Mouse (Mus musculus): ENCODE measurements around the gene Ric3. TPM values are rescaled to one million over a fixed set of nuclear protein-coding genes. Genes with fewer than 3 reads are reported as not detected.

The Ric3 gene
- total and polyA plus RNA-seq, 2 experiments from 2014 or later, result 42.1 to 65.0 TPM

DNA sequence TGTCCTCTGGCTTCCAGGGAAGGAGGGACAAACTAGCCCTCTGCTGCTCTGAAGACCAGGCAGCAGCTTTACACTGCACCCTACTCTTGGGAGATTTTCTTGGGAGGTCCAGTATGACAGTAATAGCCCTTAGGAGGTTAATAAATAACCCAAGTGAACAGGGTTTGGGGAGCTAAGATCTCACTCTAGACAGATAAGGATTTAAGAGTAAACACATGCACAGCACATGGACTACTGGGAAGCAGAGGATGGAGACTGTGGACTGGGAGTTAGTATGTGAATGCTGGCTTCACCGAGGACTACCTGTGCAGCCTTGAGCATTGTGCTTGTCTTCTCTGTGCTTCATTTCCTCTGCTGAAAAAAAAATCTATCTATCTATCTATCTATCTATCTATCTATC, 73.9 kb downstream of the Ric3 start:
- Histone ChIP-seq H3K27ac (ENCODE audit: low read depth, low read length) (no peak overlapping the region), H3K36me3 (ENCODE audit: insufficient read depth, low read length) (no peaks in the 10 kb centered on the region), H3K4me3 (ENCODE audit: low read depth, low read length) (no peak overlapping the region), H3K9ac (replicated peaks; ENCODE audit: low read length, poor library complexity, severe bottlenecking) (no peak overlapping the region), H3K9me3 (ENCODE audit: low read length) (no peaks in the 10 kb centered on the region), H3K4me2 (ENCODE audit: low read depth, low read length, poor library complexity, severe bottlenecking) (no peak overlapping the region), H3K4me1 (ENCODE audit: insufficient read depth, low read length) (peaks cover 17% of the 10 kb centered on the region; the same call in 1 of the 2 replicates), H3K27me3 (ENCODE audit: insufficient read depth, low read length) (no peaks in the 10 kb centered on the region)
- DNase-seq (ENCODE audit: low spot score) (no peak), ATAC-seq (ENCODE audit: low FRiP score) (no peak)
- TF ChIP-seq CTCF (IDR thresholded peaks at IDR 0.05), result no peak
- 89% methylated on average over 1 of the region's 1 CpGs for WGBS

DNA sequence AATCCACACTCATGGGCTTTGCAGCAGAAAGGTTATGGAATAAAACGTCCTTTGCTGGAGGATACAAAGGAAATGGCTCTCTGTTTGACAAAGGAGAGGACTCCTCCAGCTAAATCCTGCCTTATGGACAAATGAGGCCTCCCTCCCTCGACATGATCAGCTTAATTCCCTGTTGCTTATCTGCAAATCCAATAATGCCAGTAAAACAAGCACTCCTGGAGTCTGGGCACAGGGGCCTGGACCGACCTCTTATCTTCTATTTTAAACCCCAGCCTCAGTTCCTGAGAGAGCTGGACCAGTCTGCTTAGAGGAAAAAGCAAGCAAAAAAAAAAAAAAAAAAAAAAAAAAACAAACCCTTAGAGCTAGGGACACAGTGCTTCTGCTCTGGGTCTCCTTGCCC, 79.5 kb downstream of the Ric3 start:
- WGBS, result 6% methylated on average over 3 of the region's 3 CpGs

DNA sequence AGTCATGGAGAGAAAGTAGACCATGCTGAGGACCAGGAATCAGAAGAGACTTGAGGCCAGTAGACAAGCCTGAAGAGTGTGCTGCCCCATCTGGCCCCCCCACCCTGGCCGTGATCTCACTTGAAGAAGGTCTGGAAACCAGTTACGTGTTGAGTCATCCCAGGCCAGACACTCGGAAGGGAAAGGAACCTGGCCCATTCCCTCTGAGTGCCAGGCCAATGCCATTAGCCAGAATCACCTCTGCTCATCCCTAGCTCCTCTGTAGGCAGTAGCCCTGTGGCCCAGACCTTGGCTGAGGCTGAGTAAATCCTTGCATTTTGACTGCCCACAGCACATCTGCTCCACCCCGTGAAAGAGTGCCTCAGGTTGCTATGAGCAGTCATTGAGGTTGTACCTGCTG, 81.2 kb downstream of the Ric3 start:
- Histone ChIP-seq H3K9ac (replicated peaks; ENCODE audit: low read length, poor library complexity, severe bottlenecking) (no peak overlapping the region), H3K4me2 (ENCODE audit: low read depth, low read length, poor library complexity, severe bottlenecking) (no peak overlapping the region), H3K27ac (ENCODE audit: low read depth, low read length) (no peak overlapping the region), H3K27me3 (ENCODE audit: insufficient read depth, low read length) (no peaks in the 10 kb centered on the region), H3K4me3 (ENCODE audit: low read depth, low read length) (no peak overlapping the region), H3K36me3 (ENCODE audit: insufficient read depth, low read length) (no peaks in the 10 kb centered on the region), H3K9me3 (ENCODE audit: low read length) (no peaks in the 10 kb centered on the region), H3K4me1 (ENCODE audit: insufficient read depth, low read length) (no peaks in the 10 kb centered on the region)
- no peak for DNase-seq (ENCODE audit: low spot score)
- 76% methylated on average over 4 of the region's 4 CpGs for WGBS
- no peak; the same call in 1 of the 2 replicates for ATAC-seq (ENCODE audit: low FRiP score)
- no peak for TF ChIP-seq CTCF (IDR thresholded peaks at IDR 0.05)

More for the DNA sequence above, 79.5 kb downstream of the Ric3 start:
- H3K27me3 ChIP-seq (ENCODE audit: insufficient read depth, low read length), result no peaks in the 10 kb centered on the region
- no peak overlapping the region for H3K9ac ChIP-seq (replicated peaks; ENCODE audit: low read length, poor library complexity, severe bottlenecking)
- no peak overlapping the region for H3K4me2 ChIP-seq (ENCODE audit: low read depth, low read length, poor library complexity, severe bottlenecking)
- no peak overlapping the region for H3K27ac ChIP-seq (ENCODE audit: low read depth, low read length)
- TF ChIP-seq CTCF (IDR thresholded peaks at IDR 0.05), result no peak
- no peak for ATAC-seq (ENCODE audit: low FRiP score)
- no peak overlapping the region for H3K4me3 ChIP-seq (ENCODE audit: low read depth, low read length)
- H3K9me3 ChIP-seq (ENCODE audit: low read length), result no peaks in the 10 kb centered on the region
- H3K36me3 ChIP-seq (ENCODE audit: insufficient read depth, low read length), result no peaks in the 10 kb centered on the region
- DNase-seq (ENCODE audit: low spot score), result no peak
- no peaks in the 10 kb centered on the region for H3K4me1 ChIP-seq (ENCODE audit: insufficient read depth, low read length)

DNA sequence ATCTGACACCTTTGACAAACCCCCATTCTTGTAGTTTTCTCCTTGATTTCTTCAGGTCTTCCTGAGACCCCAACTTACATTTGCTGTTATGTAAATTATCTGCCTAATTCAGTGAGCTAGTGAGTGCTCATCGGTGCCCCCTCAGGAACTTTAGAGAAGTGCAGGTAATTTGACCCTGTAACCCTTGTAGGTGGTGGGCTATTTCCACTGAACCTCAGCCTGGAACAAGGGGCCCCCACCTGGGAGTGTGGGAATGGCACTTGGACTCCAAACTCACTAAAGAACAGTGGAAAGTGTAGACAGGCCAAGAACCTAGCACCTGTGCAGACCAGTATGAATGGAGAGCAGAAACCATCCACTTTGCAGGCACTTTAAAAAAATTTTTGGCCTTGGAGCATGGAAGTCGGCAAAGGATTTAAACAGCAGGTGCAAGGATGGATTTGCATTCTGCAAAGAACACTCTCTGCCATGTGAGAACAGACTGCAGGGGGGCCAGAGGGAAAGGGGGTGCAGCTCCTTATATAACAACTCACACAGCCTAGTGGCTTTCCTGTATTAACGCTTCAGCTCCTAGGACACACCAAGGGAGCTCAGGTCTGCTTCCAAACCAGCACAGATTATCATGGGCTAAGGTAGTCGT, 82.7 kb downstream of the Ric3 start:
- ATAC-seq (ENCODE audit: low FRiP score) (no peak), DNase-seq (ENCODE audit: low spot score) (peak; percentile 41)
- 40% methylated on average over 4 of the region's 4 CpGs for WGBS
- no peaks in the 10 kb centered on the region for H3K9me3 ChIP-seq (ENCODE audit: low read length)
- no peak overlapping the region for H3K4me2 ChIP-seq (ENCODE audit: low read depth, low read length, poor library complexity, severe bottlenecking)
- H3K36me3 ChIP-seq (ENCODE audit: insufficient read depth, low read length), result no peaks in the 10 kb centered on the region
- H3K4me1 ChIP-seq (ENCODE audit: insufficient read depth, low read length), result no peaks in the 10 kb centered on the region
- peak; percentile 72 for TF ChIP-seq CTCF (IDR thresholded peaks at IDR 0.05)
- no peak overlapping the region for H3K9ac ChIP-seq (replicated peaks; ENCODE audit: low read length, poor library complexity, severe bottlenecking)
- H3K27me3 ChIP-seq (ENCODE audit: insufficient read depth, low read length), result no peaks in the 10 kb centered on the region
- no peak overlapping the region for H3K4me3 ChIP-seq (ENCODE audit: low read depth, low read length)
- H3K27ac ChIP-seq (ENCODE audit: low read depth, low read length), result no peak overlapping the region

DNA sequence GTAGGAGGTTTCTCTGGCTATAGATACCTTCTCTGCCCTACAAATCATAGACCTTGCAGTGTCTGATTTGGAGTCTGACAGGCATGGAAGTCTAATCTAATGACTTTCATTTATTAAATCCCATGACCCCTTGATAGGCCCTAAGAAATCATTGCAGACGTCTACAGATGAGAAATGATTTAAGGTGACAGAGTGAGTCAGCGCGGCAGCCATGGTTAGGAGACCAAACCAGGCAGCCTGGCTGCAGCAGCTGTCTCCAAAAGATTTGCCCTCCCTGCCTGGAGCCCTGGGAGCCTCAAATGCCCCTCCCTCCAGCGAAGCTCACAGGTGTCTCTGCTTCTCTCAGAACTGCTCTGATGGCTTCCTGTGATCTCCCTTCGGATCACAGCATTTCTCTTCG, 87.0 kb downstream of the Ric3 start:
- Histone ChIP-seq H3K27ac (ENCODE audit: low read depth, low read length) (no peak overlapping the region), H3K36me3 (ENCODE audit: insufficient read depth, low read length) (no peaks in the 10 kb centered on the region), H3K4me1 (ENCODE audit: insufficient read depth, low read length) (no peaks in the 10 kb centered on the region), H3K4me3 (ENCODE audit: low read depth, low read length) (no peak overlapping the region), H3K9me3 (ENCODE audit: low read length) (no peaks in the 10 kb centered on the region), H3K27me3 (ENCODE audit: insufficient read depth, low read length) (no peaks in the 10 kb centered on the region), H3K4me2 (ENCODE audit: low read depth, low read length, poor library complexity, severe bottlenecking) (no peak overlapping the region), H3K9ac (replicated peaks; ENCODE audit: low read length, poor library complexity, severe bottlenecking) (no peak overlapping the region)
- ATAC-seq (ENCODE audit: low FRiP score) (no peak), DNase-seq (ENCODE audit: low spot score) (no peak)
- no peak for TF ChIP-seq CTCF (IDR thresholded peaks at IDR 0.05)
- 72% methylated on average over 6 of the region's 6 CpGs for WGBS

DNA sequence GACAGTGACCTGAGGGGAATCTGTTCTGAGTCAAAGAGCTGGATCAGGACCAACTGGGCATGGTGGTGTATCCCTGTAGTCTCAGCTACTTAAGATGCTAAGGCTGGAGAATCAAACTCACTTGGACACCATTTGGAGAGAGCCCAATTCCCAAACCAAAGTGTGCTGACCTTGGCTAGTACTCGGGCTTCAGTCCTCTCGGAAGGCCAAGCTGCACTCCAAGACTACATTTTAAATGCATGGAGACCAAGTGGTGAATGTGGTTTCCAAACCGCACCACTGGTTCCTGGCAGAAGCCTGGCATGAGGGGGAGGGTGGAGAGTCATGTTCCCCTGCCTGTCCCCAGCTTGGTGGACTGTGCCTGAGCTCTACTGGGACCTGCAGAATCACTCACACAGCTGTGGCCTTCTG, 89.2 kb downstream of the Ric3 start:
- no peaks in the 10 kb centered on the region for H3K27me3 ChIP-seq (ENCODE audit: insufficient read depth, low read length)
- TF ChIP-seq CTCF (IDR thresholded peaks at IDR 0.05), result no peak
- H3K4me2 ChIP-seq (ENCODE audit: low read depth, low read length, poor library complexity, severe bottlenecking), result no peak overlapping the region
- H3K27ac ChIP-seq (ENCODE audit: low read depth, low read length), result no peak overlapping the region
- no peak overlapping the region for H3K9ac ChIP-seq (replicated peaks; ENCODE audit: low read length, poor library complexity, severe bottlenecking)
- DNase-seq (ENCODE audit: low spot score) (peak; percentile 51), ATAC-seq (ENCODE audit: low FRiP score) (no peak)
- WGBS, result 92% methylated on average over 3 of the region's 3 CpGs
- no peaks in the 10 kb centered on the region for H3K36me3 ChIP-seq (ENCODE audit: insufficient read depth, low read length)
- H3K4me3 ChIP-seq (ENCODE audit: low read depth, low read length), result no peak overlapping the region
- no peaks in the 10 kb centered on the region for H3K4me1 ChIP-seq (ENCODE audit: insufficient read depth, low read length)
- no peaks in the 10 kb centered on the region for H3K9me3 ChIP-seq (ENCODE audit: low read length)
